Mouse (Mus musculus) limb, embryonic 10.5 days (tissue): ENCODE data around the gene Slc13a3. TPM values are rescaled to one million over a fixed set of nuclear protein-coding genes. Genes with fewer than 3 reads are reported as not detected.
"Not testable (repeated sequence)": the region's sequence is repeated elsewhere in the genome, so short reads cannot be mapped to it uniquely, and the experiment has no call there.

Source experiments
- DNase-seq: peaks from one replicate; pipeline ENCODE4 v3.0.0-alpha.2; 2017; ENCODE audit warnings: low spot score
- H3K27ac ChIP-seq: fragments of 300-500 bp; sonication (generic); 2 replicates; pipeline ENCODE4 v1.5.1; 2016; ENCODE audit warnings: mild to moderate bottlenecking
- H3K27me3 ChIP-seq: fragments of 300-500 bp; sonication (generic); 2 replicates; pipeline ENCODE4 v1.6.1; 2016; ENCODE audit warnings: low read depth, mild to moderate bottlenecking; ENCODE audit not compliant: poor library complexity, severe bottlenecking
- H3K36me3 ChIP-seq: fragments of 300-500 bp; sonication (generic); 2 replicates; pipeline ENCODE4 v1.6.1; 2016; ENCODE audit warnings: mild to moderate bottlenecking, moderate library complexity
- H3K4me1 ChIP-seq: fragments of 300-500 bp; sonication (generic); 2 replicates; pipeline ENCODE4 v1.6.1; 2016
- H3K4me3 ChIP-seq: fragments of 300-500 bp; sonication (generic); 2 replicates; pipeline ENCODE4 v1.5.1; 2016; ENCODE audit warnings: mild to moderate bottlenecking, moderate library complexity
- H3K9me3 ChIP-seq: fragments of 300-500 bp; sonication (generic); replicated peaks from 2 replicates; pipeline ENCODE4 v1.6.1; 2016; ENCODE audit warnings: mild to moderate bottlenecking
- WGBS: fragments of 180-500 bp; shearing (Covaris S2); methylation state at CpG from one replicate; pipeline ENCODE4 v1.1.7; 2016; 5-methylcytosine and 5-hydroxymethylcytosine counted together
- polyA plus RNA-seq: library from polyadenylated mRNA; unstranded; fragments of >200 nt; fragmentation: Nextera tagmentation; extraction: Ambion mirVana; gene quantifications from 2 replicates; pipeline ENCODE4 v1.2.1, GENCODE M21; 2016

Gene Slc13a3
- 0.24 TPM in 1 of 2 replicates, not detected in the other for polyA plus RNA-seq

DNA sequence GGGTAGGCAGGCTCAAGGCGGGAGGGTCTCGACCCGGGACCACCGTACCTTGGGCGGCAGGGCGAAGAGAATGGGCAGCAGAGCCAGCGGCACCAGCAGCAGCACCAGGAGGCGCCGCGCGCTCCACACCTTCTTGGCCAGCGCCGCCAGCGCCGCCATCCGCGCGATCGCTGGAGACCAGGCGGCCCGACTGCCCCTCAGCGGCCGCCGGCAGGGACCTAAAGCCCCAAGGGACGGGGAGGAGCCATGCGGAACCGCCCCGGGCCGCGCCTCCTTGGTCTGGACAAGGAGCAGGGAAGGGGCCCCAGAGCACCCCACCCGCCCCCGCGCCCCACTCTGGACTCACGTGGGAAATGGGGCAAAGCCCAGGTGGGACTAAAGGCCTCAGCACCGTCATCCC is at the start of gene Slc13a3:
TSS of gene Slc13a3 (minus strand) at position 228 of the 400 bp plus-strand sequence.
- Histone ChIP-seq H3K9me3 (no peaks in the 10 kb centered on the region), H3K27me3 (peaks cover 51% of the 10 kb centered on the region), H3K4me3 (peak within 1 kb of the TSS; percentile 42), H3K4me1 (peaks cover 16% of the 10 kb centered on the region), H3K36me3 (no peaks in the 10 kb centered on the region), H3K27ac (no peak within 1 kb of the TSS)
- peak; percentile 59 for DNase-seq
- WGBS: 4% methylated on average over 35 of the region's 35 CpGs

DNA sequence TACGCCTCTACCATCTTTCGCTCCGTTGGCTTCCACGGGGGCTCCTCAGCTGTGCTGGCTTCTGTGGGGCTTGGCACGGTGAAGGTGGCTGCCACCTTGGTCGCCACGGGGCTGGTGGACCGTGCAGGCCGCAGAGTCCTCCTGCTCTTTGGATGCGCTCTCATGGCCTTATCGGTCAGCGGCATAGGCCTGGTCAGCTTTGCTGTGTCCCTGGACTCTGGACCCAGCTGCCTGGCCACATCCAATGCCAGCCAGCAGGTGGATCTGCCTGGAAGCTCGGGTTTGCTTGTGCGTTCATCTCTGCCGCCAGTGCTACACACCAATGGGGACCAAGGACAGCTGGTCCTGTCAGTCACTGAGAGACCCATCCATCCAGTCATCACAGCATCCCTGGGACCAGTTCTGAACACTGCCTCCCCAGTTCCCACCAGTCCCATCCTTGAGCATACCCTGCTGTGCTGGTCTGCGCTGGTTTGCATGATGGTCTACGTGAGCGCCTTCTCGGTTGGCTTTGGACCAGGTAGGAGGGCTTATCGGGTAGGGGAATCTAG is 42.2 kb upstream of the Slc13a3 start:
- Histone ChIP-seq H3K9me3 (no peaks in the 10 kb centered on the region), H3K4me1 (peaks cover 25% of the 10 kb centered on the region), H3K4me3 (no peak overlapping the region), H3K27me3 (peaks cover 15% of the 10 kb centered on the region; the same call in 1 of the 2 replicates), H3K36me3 (no peaks in the 10 kb centered on the region), H3K27ac (no peak overlapping the region)
- DNase-seq: no peak
- WGBS: 95% methylated on average over 20 of the region's 20 CpGs

DNA sequence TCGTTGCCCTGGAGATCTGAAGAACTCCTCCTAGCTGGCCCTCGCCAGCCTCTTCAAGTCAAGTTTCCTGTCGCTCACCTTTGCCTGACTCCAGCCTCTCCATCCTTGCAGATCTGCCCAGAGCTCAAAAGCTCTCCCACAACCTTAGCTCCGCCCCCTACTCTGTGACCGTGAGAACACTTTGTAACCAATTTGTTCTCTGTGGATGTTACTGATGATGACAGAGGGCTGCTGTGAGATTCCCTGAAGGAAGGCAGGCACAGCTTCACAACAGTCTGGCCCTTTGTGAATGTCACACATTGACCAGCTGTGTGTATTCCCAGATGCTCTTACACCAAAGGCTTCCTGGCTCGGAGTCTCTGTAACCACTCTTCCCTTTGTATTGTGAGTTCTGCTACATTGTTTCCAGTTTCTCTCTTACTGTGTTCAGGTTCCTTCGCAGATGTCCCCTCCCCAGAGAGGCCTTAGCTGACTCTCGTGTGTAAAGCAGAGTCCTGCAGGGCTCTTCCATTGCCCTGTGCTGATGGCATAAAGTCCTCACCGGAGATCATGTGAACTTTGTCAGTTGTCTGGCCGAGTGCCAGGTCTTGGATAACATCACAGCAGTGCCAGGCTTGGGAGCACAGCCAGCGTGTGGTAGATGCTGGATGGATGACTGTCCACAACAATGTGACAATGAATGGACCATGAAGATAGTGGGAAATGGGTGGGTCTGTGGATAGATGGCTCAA is 40.0 kb upstream of the Slc13a3 start:
- Histone ChIP-seq H3K27me3 (peaks cover 19% of the 10 kb centered on the region), H3K4me3 (no peak overlapping the region), H3K27ac (no peak overlapping the region), H3K9me3 (no peaks in the 10 kb centered on the region), H3K4me1 (peaks cover 35% of the 10 kb centered on the region), H3K36me3 (no peaks in the 10 kb centered on the region)
- no peak for DNase-seq
- WGBS: 49% methylated on average over 11 of the region's 11 CpGs

DNA sequence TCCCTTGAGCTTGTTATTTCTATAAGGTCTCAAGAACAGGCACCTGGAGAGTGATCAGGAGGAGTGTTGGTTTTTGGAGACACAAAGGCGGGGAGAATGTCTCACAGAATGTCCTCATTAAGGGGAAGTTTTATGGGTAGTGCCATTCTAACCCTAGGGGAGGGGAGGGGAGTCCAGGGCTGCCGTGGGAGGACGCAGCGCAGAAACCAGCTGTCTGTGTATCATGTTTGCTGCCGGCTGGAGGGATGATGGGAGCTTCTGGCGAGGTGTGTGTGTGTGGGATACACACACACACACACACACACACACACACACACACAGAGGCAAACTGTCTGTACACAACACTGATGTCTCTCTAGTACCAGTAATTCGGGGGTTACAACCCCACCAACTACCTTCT is 39.4 kb upstream of the Slc13a3 start:
- no peak for DNase-seq
- 28% methylated on average over 7 of the region's 7 CpGs for WGBS
- no peak overlapping the region for H3K27ac ChIP-seq
- peaks cover 19% of the 10 kb centered on the region for H3K27me3 ChIP-seq
- H3K9me3 ChIP-seq: no peaks in the 10 kb centered on the region
- no peaks in the 10 kb centered on the region for H3K36me3 ChIP-seq
- peaks cover 35% of the 10 kb centered on the region for H3K4me1 ChIP-seq
- H3K4me3 ChIP-seq: no peak overlapping the region

DNA sequence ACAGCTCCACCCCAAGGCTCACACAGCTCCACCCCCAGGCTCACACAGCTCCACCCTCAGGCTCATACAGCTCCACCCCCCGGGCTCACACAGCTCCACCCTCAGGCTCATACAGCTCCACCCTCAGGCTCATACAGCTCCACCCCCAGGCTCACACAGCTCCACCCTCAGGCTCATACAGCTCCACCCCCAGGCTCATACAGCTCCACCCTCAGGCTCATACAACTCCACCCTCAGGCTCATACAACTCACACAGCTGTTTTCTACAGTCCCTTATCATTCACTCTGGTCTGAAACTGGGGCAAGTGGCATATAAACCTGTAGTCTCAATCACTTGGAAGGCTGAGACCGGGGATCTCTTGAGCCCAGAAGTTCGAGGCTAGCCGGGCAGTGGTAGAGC is 38.5 kb upstream of the Slc13a3 start:
- WGBS: 88% methylated on average over 4 of the region's 4 CpGs
- not testable (repeated sequence) for H3K9me3 ChIP-seq, H3K36me3 ChIP-seq, H3K27ac ChIP-seq, H3K4me3 ChIP-seq, DNase-seq
- peaks cover 35% of the 10 kb centered on the region for H3K4me1 ChIP-seq
- peaks cover 19% of the 10 kb centered on the region for H3K27me3 ChIP-seq

DNA sequence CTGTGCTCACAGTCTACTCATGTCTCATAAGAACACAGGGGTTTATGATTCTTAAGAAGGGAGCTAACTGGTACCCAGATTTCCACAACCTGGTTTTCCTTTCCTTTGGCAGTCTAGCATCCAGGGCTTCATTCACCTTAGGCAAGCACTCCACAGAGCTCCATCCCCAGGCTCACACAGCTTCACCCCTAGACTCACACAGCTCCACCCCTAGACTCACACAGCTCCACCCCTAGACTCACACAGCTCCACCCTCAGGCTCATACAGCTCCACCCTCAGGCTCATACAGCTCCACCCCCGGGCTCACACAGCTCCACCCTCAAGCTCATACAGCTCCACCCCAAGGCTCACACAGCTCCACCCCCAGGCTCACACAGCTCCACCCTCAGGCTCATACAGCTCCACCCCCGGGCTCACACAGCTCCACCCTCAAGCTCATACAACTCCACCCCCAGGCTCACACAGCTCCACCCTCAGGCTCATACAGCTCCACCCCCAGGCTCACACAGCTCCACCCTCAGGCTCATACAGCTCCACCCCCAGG is 38.0 kb upstream of the Slc13a3 start:
- not testable (repeated sequence) for DNase-seq, H3K36me3 ChIP-seq, H3K27ac ChIP-seq, H3K4me3 ChIP-seq, H3K9me3 ChIP-seq
- peaks cover 22% of the 10 kb centered on the region for H3K27me3 ChIP-seq
- peaks cover 35% of the 10 kb centered on the region for H3K4me1 ChIP-seq
- WGBS: 58% methylated on average over 2 of the region's 2 CpGs

DNA sequence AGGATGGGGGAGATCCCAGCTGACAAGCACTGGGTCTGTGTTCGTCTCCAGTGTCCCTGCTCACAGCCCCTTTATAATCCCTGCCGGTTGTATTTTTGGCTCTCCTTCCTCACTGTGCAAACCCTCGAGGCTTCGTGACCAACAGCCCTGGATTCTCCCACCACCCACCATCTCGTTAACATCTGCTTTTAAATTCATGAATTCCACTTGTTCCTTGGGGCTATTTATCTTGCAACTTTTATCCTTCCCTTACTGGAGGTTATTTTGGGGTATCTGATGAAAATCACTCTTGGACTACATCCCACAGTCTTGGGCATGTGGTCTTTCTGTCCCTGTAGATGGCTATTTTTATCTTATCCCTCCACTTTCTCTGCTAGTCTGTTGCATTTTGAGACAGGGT is 37.4 kb upstream of the Slc13a3 start:
- Histone ChIP-seq H3K4me3 (no peak overlapping the region), H3K4me1 (peaks cover 35% of the 10 kb centered on the region), H3K27me3 (peaks cover 27% of the 10 kb centered on the region), H3K27ac (no peak overlapping the region), H3K36me3 (no peaks in the 10 kb centered on the region), H3K9me3 (no peaks in the 10 kb centered on the region)
- 66% methylated on average over 5 of the region's 5 CpGs for WGBS
- DNase-seq: no peak

DNA sequence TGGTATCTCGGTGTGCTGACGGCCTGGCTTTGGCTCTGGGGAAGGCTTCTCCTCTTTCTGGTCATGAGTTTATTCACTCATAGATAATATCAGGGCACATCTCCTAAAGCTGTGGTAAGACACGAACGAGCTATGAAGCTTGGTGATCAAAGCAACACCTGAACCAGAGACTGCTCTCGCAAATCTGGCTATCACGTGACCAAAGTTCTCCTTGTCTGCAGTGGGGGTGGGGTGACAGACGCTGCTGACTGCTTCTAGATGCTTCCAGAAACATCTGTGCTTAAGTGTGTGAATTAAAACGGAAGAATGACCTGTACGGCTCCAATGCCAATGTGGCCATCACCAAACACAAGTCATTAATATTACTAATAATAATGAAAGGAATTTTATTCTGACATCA is 36.7 kb upstream of the Slc13a3 start:
- Histone ChIP-seq H3K36me3 (no peaks in the 10 kb centered on the region), H3K4me1 (peaks cover 37% of the 10 kb centered on the region), H3K27ac (no peak overlapping the region), H3K4me3 (no peak overlapping the region), H3K9me3 (no peaks in the 10 kb centered on the region), H3K27me3 (peaks cover 28% of the 10 kb centered on the region)
- no peak for DNase-seq
- 78% methylated on average over 9 of the region's 9 CpGs for WGBS

DNA sequence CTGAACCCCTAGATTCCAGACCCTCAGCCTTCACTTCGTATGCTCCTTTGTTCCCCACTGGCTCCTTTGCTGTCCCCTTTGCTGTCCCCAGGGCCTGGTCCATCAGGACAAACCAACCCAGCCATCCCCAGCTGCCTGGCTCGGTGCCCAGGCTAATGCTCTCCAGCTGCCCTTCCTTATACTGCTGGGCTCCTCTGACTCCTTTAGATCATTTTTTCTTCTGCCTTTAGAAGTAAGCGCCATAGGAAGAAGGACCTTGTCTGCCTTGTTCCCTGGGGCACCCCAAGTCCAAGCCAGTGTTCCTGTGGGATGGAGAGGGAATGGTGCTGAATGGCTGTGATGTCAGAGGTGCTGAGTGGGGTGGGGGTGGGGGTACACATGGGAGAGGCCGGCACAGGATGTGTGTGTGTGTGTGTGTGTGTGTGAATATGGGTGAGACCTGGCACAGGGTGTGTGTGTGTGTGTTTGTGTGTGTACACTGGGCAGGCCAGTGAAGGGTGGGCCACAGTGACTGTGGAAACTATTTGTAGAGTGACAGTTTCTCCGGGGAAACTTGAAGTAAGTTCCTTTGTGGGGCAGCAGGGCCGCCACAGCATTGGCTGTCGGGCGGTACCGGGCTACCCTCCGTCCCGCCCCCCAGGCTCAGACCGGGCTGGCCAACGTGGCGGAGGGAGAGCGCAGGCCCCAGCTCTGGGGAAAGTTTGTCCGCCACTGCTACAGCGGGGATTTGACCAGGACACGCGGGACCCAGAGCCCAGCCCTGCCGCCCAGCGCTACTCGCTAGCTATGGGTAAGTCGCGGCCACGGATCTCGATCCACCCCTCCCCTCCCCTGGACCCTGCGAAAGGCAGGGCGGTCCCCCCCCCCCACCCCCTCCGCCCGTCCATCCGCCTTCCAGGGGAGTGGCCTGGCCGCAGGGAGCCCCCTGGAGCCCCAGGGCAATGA is 30.5 kb upstream of the Slc13a3 start, which contains the start of gene Slc2a10:
TSS of gene Slc2a10 (plus strand) at position 529 of the 945 bp plus-strand sequence.
- DNase-seq: peak; percentile 58
- peak within 1 kb of the TSS; percentile 85 for H3K27ac ChIP-seq
- 7% methylated on average over 31 of the region's 32 CpGs for WGBS
- peaks cover 18% of the 10 kb centered on the region for H3K4me1 ChIP-seq
- H3K9me3 ChIP-seq: no peaks in the 10 kb centered on the region
- H3K4me3 ChIP-seq: peak within 1 kb of the TSS; percentile 63
- peaks cover 33% of the 10 kb centered on the region for H3K27me3 ChIP-seq
- H3K36me3 ChIP-seq: no peaks in the 10 kb centered on the region

DNA sequence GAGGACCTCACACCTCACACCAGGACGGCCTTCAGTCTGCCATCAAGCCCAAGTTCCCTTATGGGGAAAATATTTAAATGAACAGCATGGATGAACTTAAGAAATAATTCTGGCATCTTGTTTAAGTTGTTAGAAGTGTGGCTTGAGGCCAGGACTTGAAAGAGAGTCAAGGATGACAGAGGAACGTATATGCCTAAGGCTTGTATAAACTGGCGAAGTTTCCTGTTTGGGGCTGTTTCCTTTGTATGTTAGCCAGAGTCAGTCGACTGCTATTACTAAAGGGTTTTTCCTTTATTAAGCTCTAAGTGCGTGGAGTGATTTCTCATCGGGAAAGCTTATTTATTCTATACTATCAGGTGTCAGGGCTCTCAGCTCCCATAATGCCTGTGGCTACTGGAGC is 25.8 kb upstream of the Slc13a3 start:
- Histone ChIP-seq H3K9me3 (no peaks in the 10 kb centered on the region), H3K4me3 (no peak overlapping the region), H3K27ac (no peak overlapping the region), H3K4me1 (peaks cover 13% of the 10 kb centered on the region), H3K36me3 (no peaks in the 10 kb centered on the region), H3K27me3 (peaks cover 18% of the 10 kb centered on the region; the same call in 1 of the 2 replicates)
- 77% methylated on average over 6 of the region's 6 CpGs for WGBS
- no peak for DNase-seq

DNA sequence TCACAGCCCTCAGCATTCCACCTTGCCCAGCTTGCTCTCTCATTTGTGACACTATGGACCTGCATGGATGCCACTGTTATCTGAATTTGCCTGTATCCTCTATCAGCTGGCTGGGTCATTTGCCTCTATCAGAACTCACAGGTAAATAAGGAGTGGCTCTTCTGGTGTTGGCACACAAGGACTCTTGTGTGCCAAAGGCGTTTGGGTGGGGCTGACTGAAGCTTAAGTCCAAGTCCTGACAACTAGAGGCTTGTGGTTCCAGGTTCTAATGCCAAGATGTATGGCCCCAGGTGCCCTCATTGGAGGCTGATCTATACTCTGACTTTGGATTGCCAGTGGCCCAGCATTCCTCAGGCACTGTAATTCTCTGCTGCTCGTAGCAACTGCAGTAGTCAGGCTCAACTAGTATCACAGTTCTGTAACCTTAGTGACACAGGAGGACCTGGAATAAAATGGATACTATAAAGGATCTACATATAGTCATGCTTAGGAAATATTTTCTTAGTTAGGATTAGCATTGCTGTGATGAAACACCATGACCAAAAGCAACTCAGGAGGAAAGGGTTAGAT is 24.8 kb upstream of the Slc13a3 start:
- H3K36me3 ChIP-seq: no peaks in the 10 kb centered on the region
- H3K27ac ChIP-seq: no peak overlapping the region
- peaks cover 12% of the 10 kb centered on the region; the same call in 1 of the 2 replicates for H3K27me3 ChIP-seq
- H3K4me3 ChIP-seq: no peak overlapping the region
- H3K9me3 ChIP-seq: no peaks in the 10 kb centered on the region
- peaks cover 10% of the 10 kb centered on the region for H3K4me1 ChIP-seq
- no peak for DNase-seq
- 79% methylated on average over 2 of the region's 2 CpGs for WGBS

DNA sequence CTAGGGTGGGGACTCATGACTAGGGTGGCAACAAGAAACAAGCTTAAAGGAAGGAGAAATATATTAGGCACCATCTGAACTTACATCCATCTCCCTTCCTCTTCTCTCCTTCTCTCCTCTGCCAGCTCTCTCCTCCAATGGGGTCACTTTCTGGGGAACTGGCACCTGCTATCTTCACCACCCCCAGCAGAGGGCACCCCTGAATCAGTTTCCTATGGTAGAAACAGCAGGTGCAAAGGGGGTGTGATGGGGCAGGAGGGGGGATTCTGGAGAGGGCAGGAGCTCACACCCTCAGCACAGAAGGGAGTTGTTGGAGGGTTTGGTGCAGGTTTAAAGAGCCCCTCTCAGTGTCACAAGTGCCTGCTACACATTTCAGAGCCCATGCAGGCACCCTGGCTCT is 23.2 kb upstream of the Slc13a3 start:
- Histone ChIP-seq H3K36me3 (no peaks in the 10 kb centered on the region), H3K9me3 (no peaks in the 10 kb centered on the region), H3K4me3 (no peak overlapping the region), H3K27ac (no peak overlapping the region), H3K4me1 (peaks cover 19% of the 10 kb centered on the region), H3K27me3 (peaks cover 8% of the 10 kb centered on the region; the same call in 1 of the 2 replicates)
- peak; percentile 55 for DNase-seq
